In the genomic region with DNA sequence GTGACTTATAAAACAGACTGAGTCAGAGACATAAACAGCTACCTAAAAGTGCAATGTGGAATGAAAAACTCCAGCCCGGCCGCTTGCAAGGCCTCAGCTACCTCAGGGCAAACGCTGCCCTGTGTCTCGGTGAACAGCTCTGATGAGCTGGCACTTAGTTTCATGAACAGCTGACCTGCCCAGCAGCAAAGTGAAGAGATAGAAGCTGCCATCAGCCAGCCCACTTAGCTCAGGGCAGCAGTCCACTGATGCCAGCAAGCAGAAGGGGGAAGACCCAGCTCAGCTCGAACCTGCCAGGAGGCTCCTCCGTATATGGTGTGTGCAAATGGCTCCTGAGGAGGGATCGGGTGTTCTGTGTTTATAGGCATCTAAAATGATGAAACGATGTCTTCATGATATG, we compare ENCODE assay signal across 17 mouse cellular contexts.
DNase-seq lines count a peak whose midpoint lies in the region; ATAC-seq lines count a peak whose summit lies in the region.
"Had no signal": no experiment of that assay in that cellular context is flagged by ENCODE, and none has a peak within 500 bp of the region (broad histone marks: within the 10 kb centered on the region; RNA-seq: fewer than 3 reads in every experiment).

No protein-coding gene starts in this region.

- H3K27ac ChIP-seq in heart, embryonic 15.5 days, result peak overlapping the region; percentile 42
- H3K27ac ChIP-seq: forebrain, embryonic 12.5 days; limb, embryonic 12.5 days; liver, embryonic 14.5 days; midbrain, embryonic 13.5 days had no signal

- 0 out of 2 replicates have a peak, but pooled peaks have one; percentile 33 for ATAC-seq in heart, embryonic 15.5 days (replicated peaks; ENCODE audit: insufficient number of reproducible peaks, insufficient read depth, low FRiP score, low read depth)
- ATAC-seq: hindbrain, embryonic 16.5 days; midbrain, embryonic 13.5 days had no signal

- 56% methylated on average over 8 of the region's 8 CpGs for WGBS in heart, embryonic 15.5 days

- DNase-seq in heart, adult 8-10 months (ENCODE audit: low spot score), result no peak
- DNase-seq in brain, adult 2 months (ENCODE audit: low read depth, low spot score), result peak; percentile 93
- peak; percentile 85 for DNase-seq in cerebellum, adult 11-12 months
- DNase-seq in cerebellum, postnatal 25 days, result peak; percentile 76 to 77
- no peak for DNase-seq in frontal cortex, adult 2 months (ENCODE audit: extremely low spot score in 1 of 2, low spot score in 1 of 2)
- DNase-seq in frontal cortex, postnatal 10 days (ENCODE audit: low spot score in 2 of 2), result no peak
- DNase-seq: adrenal gland, postnatal 14 days; kidney, adult 11 months; kidney, postnatal 10 days; thymus, postnatal 4 days had no signal

- H3K9me3 ChIP-seq in heart, embryonic 15.5 days (replicated peaks), result no peaks in the 10 kb centered on the region
- H3K9me3 ChIP-seq: forebrain, embryonic 12.5 days; limb, embryonic 12.5 days; midbrain, embryonic 13.5 days had no signal

- H3K9ac ChIP-seq in heart, embryonic 15.5 days, result no peak overlapping the region
- H3K9ac ChIP-seq: forebrain, embryonic 12.5 days; limb, embryonic 12.5 days; liver, embryonic 14.5 days; midbrain, embryonic 13.5 days had no signal

- H3K4me2 ChIP-seq in heart, embryonic 15.5 days, result no peak overlapping the region
- H3K4me2 ChIP-seq: forebrain, embryonic 12.5 days; limb, embryonic 12.5 days; midbrain, embryonic 13.5 days had no signal

- no peaks in the 10 kb centered on the region for H3K27me3 ChIP-seq in heart, embryonic 15.5 days
- H3K27me3 ChIP-seq: forebrain, embryonic 12.5 days; limb, embryonic 12.5 days; midbrain, embryonic 13.5 days had no signal

- peaks cover 21% of the 10 kb centered on the region for H3K4me1 ChIP-seq in heart, embryonic 15.5 days (replicated peaks)
- H3K4me1 ChIP-seq: forebrain, embryonic 12.5 days had no signal

- no peaks in the 10 kb centered on the region for H3K36me3 ChIP-seq in heart, embryonic 15.5 days
- H3K36me3 ChIP-seq: forebrain, embryonic 12.5 days; limb, embryonic 12.5 days; midbrain, embryonic 13.5 days had no signal

- no peak overlapping the region for H3K4me3 ChIP-seq in heart, embryonic 15.5 days
- H3K4me3 ChIP-seq: forebrain, embryonic 12.5 days; limb, embryonic 12.5 days; midbrain, embryonic 13.5 days; myocyte had no signal

Comparison
In these comparisons a context has a peak if more than half of its experiments do, and no peak if none do; other contexts are left out.
1. DNase-seq: peak in brain, adult 2 months (single experiment), cerebellum, adult 11-12 months (single experiment) and cerebellum, postnatal 25 days (2 of 2); none in heart, adult 8-10 months (single experiment), frontal cortex, adult 2 months (0 of 2) and frontal cortex, postnatal 10 days (0 of 2).